Mouse (Mus musculus): ENCODE measurements around the gene Gm10309.

Gene Gm10309

GRCm38 (mm10) chr17:86505183-86505631 lies at the start of gene Gm10309:
Gm10309 (minus strand) TSS chr17:86505232.
- in situ Hi-C loops (cut with MboI; ENCODE audit: low sequenced_read_pairs): loop anchor here (25.0 kb wide), 1 partner anchor 1057 kb away; no protein-coding TSS in a partner anchor

DNA sequence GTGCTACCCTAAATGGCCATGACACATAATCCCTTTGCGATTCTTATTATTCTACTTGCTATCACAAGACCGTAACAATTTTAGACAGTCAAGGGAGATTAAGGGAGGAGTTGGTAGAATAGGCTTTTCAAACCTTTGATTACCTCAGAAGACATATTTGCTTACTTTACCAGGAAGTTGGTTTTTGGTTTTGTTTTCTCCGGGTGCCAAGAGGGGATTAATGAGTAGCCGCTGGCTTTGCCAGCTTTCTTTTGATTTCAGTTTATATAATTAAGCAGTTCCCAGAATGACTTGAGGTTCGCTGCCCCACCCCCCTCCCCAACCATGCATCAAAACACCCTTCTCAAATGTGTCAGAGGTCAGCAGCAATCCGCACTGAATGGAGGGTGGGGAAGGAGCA lies 47.0 kb upstream of the Gm10309 start:
- in situ Hi-C loops (cut with MboI; ENCODE audit: low sequenced_read_pairs): no loop called here

GRCm38 (mm10) chr17:86551561-86551960 lies 46.5 kb upstream of the Gm10309 start:
- in situ Hi-C loops (cut with MboI; ENCODE audit: low sequenced_read_pairs): no loop called here

DNA sequence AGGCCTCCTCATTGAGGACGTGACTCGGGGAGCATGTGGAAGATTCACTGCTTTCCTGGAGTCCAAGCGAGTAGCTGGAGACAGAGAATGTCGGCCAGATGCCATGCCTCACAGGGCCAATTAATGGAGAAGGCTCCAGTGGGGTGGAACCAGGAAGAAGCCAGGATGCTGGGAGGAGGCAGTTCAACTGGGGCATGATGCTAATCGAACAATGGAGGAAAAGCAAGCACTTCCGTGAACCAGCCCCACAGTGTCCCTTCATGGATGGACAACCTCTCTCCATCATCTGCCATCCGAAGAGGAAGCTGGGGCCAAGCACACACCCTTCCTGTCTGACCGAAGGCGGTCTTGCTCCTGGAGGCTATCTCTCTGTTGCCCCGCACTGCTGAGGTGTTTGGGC lies 44.1 kb upstream of the Gm10309 start:
- in situ Hi-C loops (cut with MboI; ENCODE audit: low sequenced_read_pairs): no loop called here

DNA sequence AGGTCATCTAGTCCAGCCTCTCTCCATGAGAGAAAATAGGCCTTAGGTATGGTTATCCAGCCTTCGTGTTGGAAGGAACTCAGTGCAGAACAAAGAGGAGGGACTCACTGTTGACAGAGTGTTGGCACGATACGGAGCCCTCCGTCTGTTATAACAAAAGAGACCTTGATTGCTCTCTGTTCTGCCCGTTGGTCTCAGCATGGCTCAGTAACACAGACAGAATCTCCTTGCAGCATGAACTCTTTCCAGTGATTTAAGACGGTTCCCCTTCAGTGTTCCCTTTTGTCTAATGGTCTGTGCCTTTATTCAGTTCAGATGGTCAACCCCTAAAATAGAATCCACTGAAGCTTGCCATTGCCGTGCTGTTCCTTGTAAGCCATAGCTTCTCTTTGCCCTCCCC lies 41.5 kb upstream of the Gm10309 start:
- in situ Hi-C loops (cut with MboI; ENCODE audit: low sequenced_read_pairs): no loop called here

DNA sequence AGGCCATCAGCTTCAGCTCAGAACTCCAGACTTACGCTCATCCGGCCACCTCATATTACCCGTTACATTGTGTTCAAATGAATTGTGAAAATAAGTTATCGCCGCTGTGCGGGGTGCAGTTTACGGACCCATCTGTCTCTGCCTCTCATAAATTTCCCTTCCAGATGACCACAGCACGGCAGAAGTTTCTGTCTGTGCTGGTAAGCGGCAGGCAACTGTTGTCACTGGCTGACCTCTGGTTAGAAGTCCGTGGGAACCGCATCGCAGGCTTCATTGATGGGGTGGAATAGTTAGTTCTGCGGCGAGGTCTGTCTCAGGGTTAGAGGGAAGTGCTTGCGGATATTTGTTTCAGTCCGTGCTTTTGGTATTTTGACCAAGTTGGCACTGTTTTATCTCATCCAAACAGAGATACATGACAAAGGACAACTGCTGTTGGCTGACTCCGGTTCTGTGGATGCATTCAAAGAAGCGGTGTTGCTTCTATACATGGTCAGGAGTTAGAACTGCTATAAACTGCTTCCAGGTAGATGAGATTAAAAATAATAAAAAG lies 34.9 kb upstream of the Gm10309 start:
- in situ Hi-C loops (cut with MboI; ENCODE audit: low sequenced_read_pairs): no loop called here

DNA sequence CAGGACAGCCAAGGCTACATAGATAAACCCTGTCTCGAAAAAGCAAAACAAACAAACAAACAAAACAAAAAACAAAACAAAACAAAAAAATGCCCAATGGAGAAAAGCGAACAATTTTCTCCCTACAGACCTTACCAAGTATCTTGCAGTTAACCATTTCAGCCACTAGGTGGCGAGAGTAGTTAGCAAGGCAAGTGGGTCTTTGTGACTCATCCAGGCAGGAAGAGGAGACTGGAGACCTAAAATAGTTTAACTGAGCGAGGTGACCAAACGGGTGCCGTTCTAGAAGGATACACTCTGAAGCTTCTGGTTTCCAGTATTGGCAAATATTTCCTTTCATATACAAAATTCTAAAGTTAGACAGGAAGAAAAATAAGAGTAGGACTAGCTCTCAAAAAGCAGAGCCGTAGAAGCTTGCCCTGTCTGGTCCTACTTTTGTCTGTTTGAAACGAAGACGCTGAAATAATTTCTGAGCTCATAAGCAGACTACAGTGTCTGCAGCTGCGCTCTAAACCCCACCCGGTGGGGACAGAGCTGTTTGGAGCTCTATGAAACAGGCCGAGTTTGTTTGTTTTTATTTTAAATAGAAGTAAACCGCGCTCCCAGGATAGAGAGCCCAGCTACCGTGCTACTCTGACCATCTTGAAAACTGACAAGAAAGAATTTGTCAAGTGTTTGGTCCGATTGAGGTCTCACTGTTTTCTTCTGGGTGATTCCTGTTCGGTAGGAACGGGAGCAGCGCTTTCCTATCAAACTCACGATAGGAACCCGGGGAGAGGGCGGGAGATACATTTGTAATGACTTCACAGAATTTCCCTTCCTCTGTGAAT lies 31.0 kb upstream of the Gm10309 start:
- in situ Hi-C loops (cut with MboI; ENCODE audit: low sequenced_read_pairs): no loop called here

DNA sequence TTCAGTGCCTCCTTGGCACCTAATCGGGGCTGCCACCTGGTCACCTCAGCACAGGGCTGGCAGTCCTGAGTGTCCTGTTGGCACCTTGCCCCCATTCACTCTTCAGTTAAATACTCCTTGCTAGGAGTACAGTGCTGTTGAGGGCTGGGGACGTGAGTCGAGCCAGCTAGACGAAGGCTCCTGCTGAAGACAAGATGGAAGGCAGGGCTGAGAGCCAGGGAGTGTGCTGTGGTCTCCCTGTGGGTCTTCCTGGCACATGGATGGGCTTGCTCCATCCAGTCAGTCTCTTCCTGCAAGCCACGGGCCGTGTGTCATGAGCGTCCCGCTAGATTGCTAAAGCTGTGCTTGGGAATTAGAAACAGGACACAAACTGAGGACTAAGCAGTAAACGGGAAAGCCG lies 30.1 kb upstream of the Gm10309 start:
- in situ Hi-C loops (cut with MboI; ENCODE audit: low sequenced_read_pairs): no loop called here

- in situ Hi-C loops (cut with MboI; ENCODE audit: low sequenced_read_pairs): no loop called here
These were observed 28.5 kb upstream of the Gm10309 start for GRCm38 (mm10) chr17:86533549-86533851.

GRCm38 (mm10) chr17:86532783-86533548 lies 27.9 kb upstream of the Gm10309 start:
- in situ Hi-C loops (cut with MboI; ENCODE audit: low sequenced_read_pairs): no loop called here

DNA sequence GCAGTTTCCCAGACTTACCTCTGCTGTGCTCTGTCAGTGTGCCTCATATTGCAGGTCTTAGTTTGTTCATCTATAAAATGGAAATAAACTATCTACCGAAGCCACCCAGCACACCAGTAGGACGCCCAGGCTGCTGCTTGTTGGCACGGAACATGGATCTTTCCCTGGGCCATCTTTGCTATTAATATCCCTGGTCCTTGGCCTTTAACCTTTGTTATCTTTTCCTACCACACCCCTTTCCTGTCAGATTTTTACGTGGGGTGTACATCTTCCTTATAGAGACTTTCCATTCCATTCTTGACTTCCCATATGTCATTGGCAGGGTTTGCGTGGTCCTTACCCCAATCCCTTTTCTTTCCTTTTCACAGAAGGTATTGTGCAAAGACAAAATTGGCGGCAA lies 26.2 kb upstream of the Gm10309 start:
- in situ Hi-C loops (cut with MboI; ENCODE audit: low sequenced_read_pairs): no loop called here

GRCm38 (mm10) chr17:86529411-86529810 lies 24.4 kb upstream of the Gm10309 start:
- in situ Hi-C loops (cut with MboI; ENCODE audit: low sequenced_read_pairs): no loop called here

GRCm38 (mm10) chr17:86529003-86529402 lies 24.0 kb upstream of the Gm10309 start:
- in situ Hi-C loops (cut with MboI; ENCODE audit: low sequenced_read_pairs): no loop called here

DNA sequence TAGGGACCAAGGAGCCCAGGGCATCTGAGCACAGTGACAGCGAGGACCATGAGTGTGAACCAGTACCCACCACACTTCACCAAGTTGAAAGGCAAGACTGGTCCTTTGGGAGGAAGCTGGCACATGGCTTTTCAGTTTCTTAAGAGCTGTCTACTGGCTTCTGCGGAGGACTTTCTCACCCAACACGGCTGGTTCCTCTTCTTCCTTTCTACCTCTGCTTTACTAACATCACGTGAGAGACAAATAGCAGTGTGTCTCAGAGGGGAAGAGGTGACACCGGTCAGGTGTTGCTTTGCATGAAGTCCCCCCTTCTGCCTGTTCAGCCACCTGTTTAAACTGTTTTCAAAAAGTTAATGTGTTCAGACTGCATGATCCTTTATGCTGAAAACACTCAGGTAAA lies 22.3 kb upstream of the Gm10309 start:
- in situ Hi-C loops (cut with MboI; ENCODE audit: low sequenced_read_pairs): no loop called here

- in situ Hi-C loops (cut with MboI; ENCODE audit: low sequenced_read_pairs): no loop called here
These were observed 21.0 kb upstream of the Gm10309 start for GRCm38 (mm10) chr17:86526016-86526415.

DNA sequence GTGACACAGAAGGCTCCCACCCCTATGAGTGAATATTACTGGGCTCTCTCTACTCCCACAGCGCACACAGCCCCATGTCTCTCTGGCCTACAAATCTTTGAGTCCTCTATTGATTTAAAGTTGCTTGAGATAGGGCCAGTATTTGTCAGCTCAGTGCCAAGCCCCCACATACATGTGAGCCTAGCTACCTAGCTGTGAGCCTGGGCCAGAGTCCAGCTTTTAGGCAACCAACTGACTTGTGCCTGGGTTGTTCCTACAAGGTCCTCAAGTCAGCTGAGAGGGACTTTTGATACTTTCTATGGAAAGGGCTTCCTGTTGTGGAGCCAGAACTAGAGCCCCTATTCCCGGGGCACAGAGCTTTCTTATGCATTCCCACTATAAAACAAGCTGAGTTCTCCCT lies 20.0 kb upstream of the Gm10309 start:
- in situ Hi-C loops (cut with MboI; ENCODE audit: low sequenced_read_pairs): no loop called here

DNA sequence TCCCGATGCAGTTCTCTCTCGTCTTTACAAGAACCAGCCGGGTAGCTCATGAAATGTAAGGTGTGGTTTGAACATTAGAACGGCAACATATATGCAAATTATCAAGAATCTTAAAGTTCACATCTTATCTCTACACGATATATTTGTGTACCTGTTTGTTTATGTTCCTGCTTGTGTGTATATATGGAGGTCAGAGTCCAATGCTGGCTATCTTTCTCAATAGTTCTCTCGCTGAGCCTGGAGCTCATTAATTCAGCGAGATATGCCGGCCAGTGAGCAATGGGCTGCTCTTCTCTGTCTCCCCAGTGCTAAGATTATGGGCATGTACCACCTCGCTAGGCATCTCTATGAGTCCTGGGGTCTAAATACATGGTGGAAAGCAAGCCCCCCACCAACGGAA lies 18.8 kb upstream of the Gm10309 start:
- in situ Hi-C loops (cut with MboI; ENCODE audit: low sequenced_read_pairs): loop anchor here (25.0 kb wide), 1 partner anchor 1038 kb away; no protein-coding TSS in a partner anchor

DNA sequence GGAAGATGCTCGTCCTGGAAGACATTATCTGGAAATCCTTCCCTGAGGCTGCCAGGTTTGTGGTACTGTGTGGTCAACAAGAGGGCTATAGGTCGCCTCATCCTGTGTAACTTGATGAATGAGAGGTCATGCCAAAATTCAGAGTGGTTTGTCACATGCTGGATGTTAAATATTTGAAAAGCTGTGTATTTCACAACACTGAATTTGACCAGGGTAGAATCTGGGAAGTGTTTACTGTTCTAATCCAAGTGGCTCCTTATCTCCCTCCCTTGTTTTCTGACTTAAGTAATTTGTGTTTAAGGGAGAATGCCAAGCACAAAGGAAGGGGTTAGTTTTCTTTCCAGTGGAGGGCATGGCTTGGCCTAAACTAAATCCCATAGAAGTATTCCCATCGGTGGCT lies 18.3 kb upstream of the Gm10309 start:
- in situ Hi-C loops (cut with MboI; ENCODE audit: low sequenced_read_pairs): loop anchor here (25.0 kb wide), 1 partner anchor 1039 kb away; no protein-coding TSS in a partner anchor

DNA sequence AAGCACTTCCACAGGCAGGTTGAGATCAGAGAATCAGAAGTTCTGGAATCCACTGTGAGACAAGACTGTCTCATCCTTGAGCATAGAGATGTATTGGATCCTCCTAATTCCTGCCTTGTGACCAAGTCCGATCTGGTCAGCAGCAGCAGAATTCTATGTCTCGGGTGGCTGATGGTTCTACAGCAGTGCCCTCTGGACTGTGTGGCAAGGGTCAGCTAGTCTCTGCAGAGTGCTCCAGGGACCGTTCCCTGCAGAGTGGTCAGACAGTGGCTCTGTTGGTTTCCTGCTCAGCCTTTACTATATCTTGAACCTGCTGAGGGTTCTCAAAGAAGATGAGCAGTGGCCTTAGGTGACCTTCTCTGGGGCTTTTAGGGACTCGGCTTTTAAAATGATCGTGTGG lies 17.6 kb upstream of the Gm10309 start:
- in situ Hi-C loops (cut with MboI; ENCODE audit: low sequenced_read_pairs): loop anchor here (25.0 kb wide), 1 partner anchor 1040 kb away; no protein-coding TSS in a partner anchor

- in situ Hi-C loops (cut with MboI; ENCODE audit: low sequenced_read_pairs): loop anchor here (25.0 kb wide), 1 partner anchor 1041 kb away; no protein-coding TSS in a partner anchor
These were observed 16.2 kb upstream of the Gm10309 start for GRCm38 (mm10) chr17:86521252-86521651.

- in situ Hi-C loops (cut with MboI; ENCODE audit: low sequenced_read_pairs): loop anchor here (25.0 kb wide), 1 partner anchor 1044 kb away; no protein-coding TSS in a partner anchor
These were observed 13.6 kb upstream of the Gm10309 start for GRCm38 (mm10) chr17:86518604-86519003.
